Mouse (Mus musculus) heart, postnatal 0 days (tissue): ENCODE results near the gene Ube2d1. TPM values are rescaled to one million over a fixed set of nuclear protein-coding genes. Genes with fewer than 3 reads are reported as not detected.
A peak's percentile ranks its signal among the peaks of the same experiment; 100 is the strongest.

Experiments
- ATAC-seq: fragments of 200-750 bp; cut with Nextera tagmentation; 2 replicates; pipeline ENCODE4 v1.8.0; 2017; ENCODE audit warnings: low read depth, moderate number of reproducible peaks, moderate library complexity; ENCODE audit not compliant: insufficient read depth
- DNase-seq: peaks from one replicate; pipeline ENCODE4 v3.0.0-alpha.2; 2016; ENCODE audit warnings: low spot score
- H3K27ac ChIP-seq: fragments of 300-500 bp; sonication (generic); 2 replicates; pipeline ENCODE4 v1.5.1; 2014; ENCODE audit warnings: low read depth, mild to moderate bottlenecking
- H3K27me3 ChIP-seq: fragments of 300-500 bp; sonication (generic); 2 replicates; pipeline ENCODE4 v1.6.1; 2014; ENCODE audit warnings: low read length, mixed read lengths; ENCODE audit not compliant: control insufficient read depth, insufficient read depth
- H3K36me3 ChIP-seq: fragments of 300-500 bp; sonication (generic); replicated peaks from 2 replicates; pipeline ENCODE4 v1.6.1; 2014; ENCODE audit warnings: low read length, mixed read lengths; ENCODE audit not compliant: control insufficient read depth, insufficient read depth
- H3K4me1 ChIP-seq: fragments of 300-500 bp; sonication (generic); 2 replicates; pipeline ENCODE4 v1.6.1; 2014; ENCODE audit warnings: antibody characterized with exemption; ENCODE audit not compliant: control insufficient read depth, insufficient read depth
- H3K4me2 ChIP-seq: fragments of 300-500 bp; sonication (generic); 2 replicates; pipeline ENCODE4 v1.6.1; 2014; ENCODE audit warnings: low read depth, mild to moderate bottlenecking, low read length, moderate library complexity
- H3K4me3 ChIP-seq: fragments of 300-500 bp; sonication (generic); 2 replicates; pipeline ENCODE4 v1.5.1; 2014; ENCODE audit warnings: low read depth, low read length
- H3K9ac ChIP-seq: fragments of 300-500 bp; sonication (generic); replicated peaks from 2 replicates; pipeline ENCODE4 v1.6.1; 2014; ENCODE audit warnings: low read depth, low read length, mixed read lengths
- H3K9me3 ChIP-seq: fragments of 300-500 bp; sonication (generic); replicated peaks from 2 replicates; pipeline ENCODE4 v1.6.1; 2016; ENCODE audit warnings: low read length; ENCODE audit not compliant: control insufficient read depth
- CTCF ChIP-seq: IDR thresholded peaks from 2 replicates; pipeline ENCODE4 v1.5.1; 2016; ENCODE audit warnings: antibody characterized with exemption, control low read depth, low read depth
- EP300 ChIP-seq: IDR thresholded peaks from 2 replicates; pipeline ENCODE4 v1.6.1; 2016; ENCODE audit warnings: antibody characterized with exemption, low read depth
- WGBS: fragments of 180-500 bp; shearing (Covaris S2); extraction: QIAGEN DNeasy Blood & Tissue Kit; methylation state at CpG from one replicate; pipeline ENCODE4 v1.1.7; 2014; 5-methylcytosine and 5-hydroxymethylcytosine counted together
- polyA plus RNA-seq: library from polyadenylated mRNA; unstranded; fragments of >200 nt; fragmentation: Nextera tagmentation; extraction: Ambion mirVana; gene quantifications from 2 replicates; pipeline ENCODE4 v1.2.1, GENCODE M21; 2015
- total RNA-seq: library from RNA; depleted of rRNA; stranded (reverse); fragments of >200 nt; gene quantifications from 2 replicates; pipeline ENCODE4 v1.2.3, GENCODE M21; 2014; ENCODE audit warnings: low replicate concordance

The Ube2d1 gene
- total and polyA plus RNA-seq, 2 experiments from 2014 or later: 19.6 to 45.3 TPM

- Histone ChIP-seq H3K4me2 (no peak overlapping the region), H3K9ac (no peak overlapping the region), H3K27me3 (no peaks in the 10 kb centered on the region), H3K9me3 (no peaks in the 10 kb centered on the region), H3K36me3 (peaks cover 46% of the 10 kb centered on the region), H3K27ac (no peak overlapping the region), H3K4me1 (no peaks in the 10 kb centered on the region), H3K4me3 (no peak overlapping the region)
- DNase-seq (no peak), ATAC-seq (no peak)
- TF ChIP-seq CTCF: no peak
- no peak for TF ChIP-seq EP300
- 82% methylated on average over 5 of the region's 5 CpGs for WGBS
Observed at GRCm38 (mm10) chr10:71328870-71329269, 43.8 kb upstream of the Ube2d1 start.

- TF ChIP-seq EP300 (no peak), CTCF (no peak)
- ATAC-seq: no peak
Observed at GRCm38 (mm10) chr10:71328382-71328781, 43.3 kb upstream of the Ube2d1 start.

GRCm38 (mm10) chr10:71327386-71327785, 42.3 kb upstream of the Ube2d1 start:
- no peaks in the 10 kb centered on the region for H3K27me3 ChIP-seq
- H3K27ac ChIP-seq: no peak overlapping the region
- no peaks in the 10 kb centered on the region for H3K4me1 ChIP-seq
- H3K9me3 ChIP-seq: no peaks in the 10 kb centered on the region
- TF ChIP-seq CTCF: no peak
- no peak for TF ChIP-seq EP300
- ATAC-seq: no peak
- 79% methylated on average over 10 of the region's 10 CpGs for WGBS
- no peak for DNase-seq
- H3K9ac ChIP-seq: no peak overlapping the region
- peaks cover 31% of the 10 kb centered on the region for H3K36me3 ChIP-seq
- H3K4me3 ChIP-seq: no peak overlapping the region
- H3K4me2 ChIP-seq: no peak overlapping the region

More at GRCm38 (mm10) chr10:71328382-71328781, 43.3 kb upstream of the Ube2d1 start:
- no peak overlapping the region for H3K9ac ChIP-seq
- no peak overlapping the region for H3K4me3 ChIP-seq
- H3K27me3 ChIP-seq: no peaks in the 10 kb centered on the region
- 77% methylated on average over 6 of the region's 6 CpGs for WGBS
- DNase-seq: no peak
- no peak overlapping the region for H3K4me2 ChIP-seq
- H3K9me3 ChIP-seq: no peaks in the 10 kb centered on the region
- no peak overlapping the region for H3K27ac ChIP-seq
- H3K4me1 ChIP-seq: no peaks in the 10 kb centered on the region
- peaks cover 41% of the 10 kb centered on the region for H3K36me3 ChIP-seq

- Histone ChIP-seq H3K27me3 (no peaks in the 10 kb centered on the region), H3K4me2 (no peak overlapping the region), H3K36me3 (peaks cover 29% of the 10 kb centered on the region), H3K9me3 (no peaks in the 10 kb centered on the region), H3K4me3 (no peak overlapping the region), H3K27ac (no peak overlapping the region), H3K4me1 (no peaks in the 10 kb centered on the region), H3K9ac (no peak overlapping the region)
- 8% methylated on average over 7 of the region's 7 CpGs for WGBS
- peak; percentile 45 for DNase-seq
- no peak for ATAC-seq
- TF ChIP-seq CTCF (peak; percentile 92), EP300 (no peak)
Observed at GRCm38 (mm10) chr10:71326789-71327188, 41.7 kb upstream of the Ube2d1 start.

GRCm38 (mm10) chr10:71326123-71326522, 41.1 kb upstream of the Ube2d1 start:
- no peaks in the 10 kb centered on the region for H3K27me3 ChIP-seq
- ATAC-seq: no peak
- peaks cover 25% of the 10 kb centered on the region for H3K36me3 ChIP-seq
- H3K9ac ChIP-seq: no peak overlapping the region
- WGBS: 60% methylated on average over 7 of the region's 7 CpGs
- no peak for DNase-seq
- H3K27ac ChIP-seq: no peak overlapping the region
- no peak overlapping the region for H3K4me3 ChIP-seq
- H3K9me3 ChIP-seq: no peaks in the 10 kb centered on the region
- TF ChIP-seq CTCF (no peak), EP300 (no peak)
- no peaks in the 10 kb centered on the region for H3K4me1 ChIP-seq
- no peak overlapping the region for H3K4me2 ChIP-seq

- TF ChIP-seq CTCF (no peak), EP300 (no peak)
- H3K4me1 ChIP-seq: no peaks in the 10 kb centered on the region
- WGBS: 80% methylated on average over 8 of the region's 8 CpGs
- H3K4me2 ChIP-seq: no peak overlapping the region
- H3K9me3 ChIP-seq: no peaks in the 10 kb centered on the region
- no peak overlapping the region for H3K4me3 ChIP-seq
- no peak overlapping the region for H3K27ac ChIP-seq
- 0 out of 2 replicates have a peak, but pooled peaks cover under 1% of the 10 kb centered on the region for H3K36me3 ChIP-seq
- DNase-seq (no peak), ATAC-seq (no peak)
- H3K27me3 ChIP-seq: no peaks in the 10 kb centered on the region
- H3K9ac ChIP-seq: no peak overlapping the region
Observed at GRCm38 (mm10) chr10:71323669-71324068, 38.6 kb upstream of the Ube2d1 start.
